Mouse (Mus musculus): ENCODE measurements around the gene Plcd3.

DNA sequence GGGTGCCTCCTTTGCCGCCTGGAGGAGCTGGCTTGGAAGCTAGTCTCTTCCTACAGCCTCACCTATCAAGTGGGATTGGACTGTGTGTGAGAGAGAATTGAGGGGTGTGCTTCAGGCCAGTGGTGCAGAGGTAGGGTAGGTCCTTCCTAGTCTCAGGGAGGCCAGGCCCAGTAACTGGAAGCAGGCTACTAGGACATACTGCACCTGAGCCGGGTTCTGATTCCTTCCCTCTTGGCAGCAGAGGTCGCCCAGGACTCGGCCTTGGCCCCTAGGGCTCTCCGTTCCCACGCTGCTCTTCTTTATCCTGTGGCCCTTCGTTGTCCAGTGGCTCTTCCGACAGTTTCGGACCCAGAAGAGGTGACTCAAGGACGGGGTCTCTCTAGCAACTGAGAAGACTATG is 9.8 kb upstream of the Plcd3 start:
- TF ChIP-seq POLR2A (IDR thresholded peaks at IDR 0.05; ENCODE audit: borderline replicate concordance, control insufficient read depth, low read depth, low read length) (no peak), CTCF (IDR thresholded peaks at IDR 0.05; ENCODE audit: control insufficient read depth, insufficient read depth, low read length) (no peak)

Measured in bone marrow, adult 2 months (tissue).